Mouse (Mus musculus) forebrain, embryonic 13.5 days (tissue): ENCODE results near the gene Armc7. TPM values are rescaled to one million over a fixed set of nuclear protein-coding genes. Genes with fewer than 3 reads are reported as not detected.

ENCODE experiments used
- microRNA-seq: library from miRNA; unstranded; fragments of <30 nt; microRNA quantifications from one replicate; pipeline ENCODE4, GENCODE M21; 2016
- polyA plus RNA-seq: library from polyadenylated mRNA; unstranded; fragments of >200 nt; fragmentation: Nextera tagmentation; extraction: Ambion mirVana; gene quantifications from 2 replicates; pipeline ENCODE4 v1.2.1, GENCODE M21; 2015

Gene Armc7
- polyA plus RNA-seq, 1 experiment from 2014 or later: 11.3 TPM

Small RNAs within 50 kb of the gene (microRNA-seq; reads per million reads assigned to microRNA genes)
- not detected for gene Mir3968

Other genes with a start within 250 kb of the Armc7 start
- 0.04 TPM in 1 of 2 replicates, not detected in the other for gene Grin2c, start 208.4 kb upstream of the Armc7 start, polyA plus RNA-seq
- 19.7 and 20.5 TPM in 2 replicates for gene Fdxr, start 198.6 kb upstream of the Armc7 start, polyA plus RNA-seq
- gene Fads6, start 178.0 kb upstream of the Armc7 start, polyA plus RNA-seq: 0.23 and 0.39 TPM in 2 replicates
- not detected in 2 replicates for gene Otop2, start 168.5 kb upstream of the Armc7 start, polyA plus RNA-seq
- not detected in 2 replicates for gene Ush1g, start 153.6 kb upstream of the Armc7 start, polyA plus RNA-seq
- gene Otop3, start 140.9 kb upstream of the Armc7 start, polyA plus RNA-seq: 0.14 TPM in 1 of 2 replicates, not detected in the other
- 32.9 and 36.4 TPM in 2 replicates for gene Hid1, start 107.9 kb upstream of the Armc7 start, polyA plus RNA-seq
- gene Cdr2l, start 93.8 kb upstream of the Armc7 start, polyA plus RNA-seq: 20.7 and 20.9 TPM in 2 replicates
- 246 and 248 TPM in 2 replicates for gene Mrpl58, start 71.9 kb upstream of the Armc7 start, polyA plus RNA-seq
- gene Atp5h, start 55.7 kb upstream of the Armc7 start, polyA plus RNA-seq: 916 and 1,000 TPM in 2 replicates
- 7.0 and 9.9 TPM in 2 replicates for gene Kctd2, start 55.5 kb upstream of the Armc7 start, polyA plus RNA-seq
- gene Trim80, start 35.1 kb upstream of the Armc7 start, polyA plus RNA-seq: not detected in 2 replicates
- not detected in 2 replicates for gene Slc16a5, start 13.2 kb upstream of the Armc7 start, polyA plus RNA-seq
- 87.0 and 91.1 TPM in 2 replicates for gene Nt5c, start 16.2 kb downstream of the Armc7 start, polyA plus RNA-seq
- 1,632 and 1,660 TPM in 2 replicates for gene Jpt1, start 38.7 kb downstream of the Armc7 start, polyA plus RNA-seq
- gene Sumo2, start 60.6 kb downstream of the Armc7 start, polyA plus RNA-seq: 1,485 and 1,571 TPM in 2 replicates
- 161 and 179 TPM in 2 replicates for gene Nup85, start 88.8 kb downstream of the Armc7 start, polyA plus RNA-seq
- 81.6 and 87.1 TPM in 2 replicates for gene Mrps7, start 128.3 kb downstream of the Armc7 start, polyA plus RNA-seq
- gene Gga3, start 128.4 kb downstream of the Armc7 start, polyA plus RNA-seq: 23.6 and 29.8 TPM in 2 replicates
- gene Mif4gd, start 137.3 kb downstream of the Armc7 start, polyA plus RNA-seq: 12.4 and 13.4 TPM in 2 replicates
- gene Slc25a19, start 152.6 kb downstream of the Armc7 start, polyA plus RNA-seq: 37.6 and 37.8 TPM in 2 replicates
- 137 and 139 TPM in 2 replicates for gene Grb2, start 232.9 kb downstream of the Armc7 start, polyA plus RNA-seq